Mouse (Mus musculus): ENCODE data around the gene Hdac2.

The Hdac2 gene

GRCm38 (mm10) chr10:36974086-36974675 lies at the start of gene Hdac2:
Hdac2 (plus strand) TSS chr10:36974544.
- peak; percentile 90 for DNase-seq

GRCm38 (mm10) chr10:36928212-36928611 lies 46.1 kb upstream of the Hdac2 start:
- no peak for DNase-seq

- no peak for DNase-seq
Measured at GRCm38 (mm10) chr10:36935863-36936262, 38.5 kb upstream of the Hdac2 start.

GRCm38 (mm10) chr10:36936271-36936670 lies 38.1 kb upstream of the Hdac2 start:
- no peak for DNase-seq

- no peak for DNase-seq
Measured at GRCm38 (mm10) chr10:36951742-36952141, 22.6 kb upstream of the Hdac2 start.

GRCm38 (mm10) chr10:36952622-36953021 lies 21.7 kb upstream of the Hdac2 start:
- no peak for DNase-seq

GRCm38 (mm10) chr10:36959563-36960110 lies 14.7 kb upstream of the Hdac2 start:
- no peak for DNase-seq

GRCm38 (mm10) chr10:36964406-36964805 lies 9.9 kb upstream of the Hdac2 start:
- no peak for DNase-seq

- no peak for DNase-seq
Measured at GRCm38 (mm10) chr10:36974676-36975520, 554 bp downstream of the Hdac2 start.

GRCm38 (mm10) chr10:36981866-36982265 lies 7.5 kb downstream of the Hdac2 start:
- DNase-seq: no peak

GRCm38 (mm10) chr10:36992149-36992548 lies 17.8 kb downstream of the Hdac2 start:
- no peak for DNase-seq

- DNase-seq: no peak
Measured at GRCm38 (mm10) chr10:37000839-37001238, 26.5 kb downstream of the Hdac2 start.

GRCm38 (mm10) chr10:37014274-37015107 lies 40.1 kb downstream of the Hdac2 start:
- DNase-seq: peak; percentile 11

- no peak for DNase-seq
Measured at GRCm38 (mm10) chr10:37015729-37016128, 41.4 kb downstream of the Hdac2 start.

GRCm38 (mm10) chr10:37016200-37016599 lies 41.9 kb downstream of the Hdac2 start:
- no peak for DNase-seq

GRCm38 (mm10) chr10:37024301-37024700 lies 50.0 kb downstream of the Hdac2 start:
- no peak for DNase-seq

GRCm38 (mm10) chr10:37028651-37029050 lies 54.3 kb downstream of the Hdac2 start:
- no peak for DNase-seq

GRCm38 (mm10) chr10:37035090-37035497 lies 60.8 kb downstream of the Hdac2 start:
- DNase-seq: no peak

- no peak for DNase-seq
Measured at GRCm38 (mm10) chr10:37047661-37048098, 73.3 kb downstream of the Hdac2 start.

Measured in cerebellum, adult 11-12 months (tissue).